Mouse (Mus musculus) adrenal gland, postnatal 36 days (tissue): ENCODE data around the gene Cacfd1. TPM values are rescaled to one million over a fixed set of nuclear protein-coding genes. Genes with fewer than 3 reads are reported as not detected.
A peak's percentile ranks its signal among the peaks of the same experiment; 100 is the strongest.

ENCODE experiments used
- DNase-seq, 2 experiments: peaks; one replicate each; pipeline ENCODE4 v3.0.0; 2021; ENCODE audit warnings: mixed read lengths in 1 of 2
- total RNA-seq, 2 experiments: library from RNA; stranded (reverse); gene quantifications; 2 replicates each; pipeline ENCODE4 v1.2.3; 2021

The Cacfd1 gene
- total RNA-seq, 2 experiments from 2014 or later = 50.9 to 58.8 TPM

GRCm38 (mm10) chr2:27026857-27027617 is 17.3 kb downstream of the Cacfd1 start:
- no peak for DNase-seq

DNA sequence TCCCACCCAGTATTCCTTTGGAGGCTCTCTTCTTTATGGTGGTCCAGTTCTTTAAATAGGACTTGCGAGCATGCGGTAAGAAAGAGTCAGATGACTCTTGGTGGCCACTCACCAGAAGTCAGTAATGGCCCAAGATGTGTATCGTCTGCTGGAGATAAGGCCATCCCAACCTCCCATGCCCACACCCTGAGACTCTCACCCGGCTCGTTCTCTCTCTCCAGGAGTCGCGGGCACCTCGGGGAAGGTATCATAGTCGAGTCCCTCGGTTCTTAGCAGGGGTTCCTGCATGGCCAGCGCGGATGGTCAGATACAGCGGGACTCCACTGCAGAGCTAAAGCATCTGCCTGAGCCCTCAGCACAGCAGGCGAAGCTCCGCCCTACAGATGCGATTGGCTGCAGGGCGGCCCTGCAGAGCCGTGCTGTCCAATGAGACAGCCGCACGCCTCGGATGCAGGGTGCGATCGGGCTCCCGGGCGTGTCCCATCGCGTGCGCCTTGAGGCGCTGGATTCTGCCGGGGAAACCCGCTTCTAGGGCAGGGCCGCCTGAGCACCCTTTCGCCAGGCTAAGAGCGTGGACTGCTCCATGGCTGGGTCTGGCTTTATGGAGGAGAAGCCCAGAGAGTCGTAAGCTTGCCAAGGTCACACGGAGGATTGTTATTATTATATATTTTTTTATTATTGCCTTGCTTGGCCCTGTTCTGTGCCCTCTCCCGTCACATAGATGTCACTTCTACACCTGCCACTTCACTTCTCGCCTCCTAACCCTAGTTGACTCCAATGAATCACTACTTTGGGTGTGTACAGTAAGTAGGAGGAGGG is 18.1 kb downstream of the Cacfd1 start, which contains the start of gene Slc2a6:
Slc2a6 (minus strand) TSS at position 381 of the 819 bp plus-strand sequence.
- peak; percentile 93 to 94 for DNase-seq

- no peak for DNase-seq
Observed at GRCm38 (mm10) chr2:27028437-27029015, 18.8 kb downstream of the Cacfd1 start.

- DNase-seq = no peak
Observed at GRCm38 (mm10) chr2:27032361-27032760, 22.6 kb downstream of the Cacfd1 start.

DNA sequence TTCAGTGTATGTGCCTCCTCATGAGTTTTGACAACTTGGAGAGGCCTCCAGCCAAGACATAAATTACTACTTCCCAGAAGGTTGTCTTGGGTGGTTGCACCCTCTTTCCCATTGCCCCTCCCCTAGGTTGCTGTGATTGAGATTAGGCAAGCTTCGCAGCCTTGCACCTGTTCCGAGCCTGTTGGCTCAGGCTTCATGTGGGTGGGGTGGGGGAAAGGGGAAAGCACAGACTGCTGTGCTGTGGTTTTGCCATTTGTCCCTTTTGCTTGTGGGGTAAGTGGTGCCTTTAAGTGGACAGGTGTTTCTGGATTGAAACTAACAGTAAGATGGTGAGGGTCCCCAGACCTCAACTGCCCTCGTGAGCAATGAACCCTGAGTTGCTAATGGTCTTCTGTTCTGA is 26.3 kb downstream of the Cacfd1 start:
- DNase-seq = no peak

DNA sequence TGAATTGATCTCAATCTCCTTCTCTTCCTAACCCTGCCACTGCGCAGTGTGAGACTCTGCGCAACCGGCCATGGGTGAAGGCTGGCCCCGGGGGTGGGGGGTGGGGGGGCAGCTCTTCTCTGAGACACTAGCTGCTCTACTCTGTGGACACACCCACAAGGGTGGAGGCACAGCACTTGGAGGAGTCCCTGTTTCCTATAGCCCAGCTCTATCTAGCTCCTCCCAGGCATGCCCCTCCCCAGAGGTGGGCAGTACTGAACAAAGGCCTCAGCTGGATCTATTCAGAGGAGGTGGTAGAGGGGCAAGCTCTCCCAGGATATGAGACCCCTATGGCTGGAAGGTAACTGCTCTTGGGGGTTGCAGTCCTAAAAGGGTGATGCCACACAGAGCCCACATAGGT is 27.3 kb downstream of the Cacfd1 start:
- no peak for DNase-seq

- peak; percentile 54 to 75 for DNase-seq
Observed at GRCm38 (mm10) chr2:27038596-27038995, 28.9 kb downstream of the Cacfd1 start.

DNA sequence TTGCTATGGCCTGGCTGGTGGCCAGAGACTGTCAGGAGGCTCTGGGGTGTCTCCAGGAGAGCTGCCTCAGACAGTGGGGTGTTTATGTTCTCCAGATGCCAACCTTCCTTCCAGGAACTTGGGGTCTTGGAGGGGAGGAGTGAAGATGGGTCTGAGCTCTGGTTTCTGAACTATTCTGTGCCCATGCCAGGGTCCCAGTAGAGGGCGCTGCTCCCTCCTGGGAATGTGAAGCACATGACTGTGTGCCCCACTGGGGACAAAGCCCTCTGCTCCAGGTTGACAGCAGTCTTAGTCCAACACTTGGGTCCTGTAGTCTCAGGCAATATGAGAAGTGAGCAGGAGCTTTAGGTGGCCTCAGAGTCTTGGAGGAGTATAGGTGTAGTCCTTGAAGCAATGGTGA is 29.6 kb downstream of the Cacfd1 start:
- no peak for DNase-seq

GRCm38 (mm10) chr2:27042131-27042844 is 32.6 kb downstream of the Cacfd1 start:
- peak; percentile 20 to 54 for DNase-seq

GRCm38 (mm10) chr2:27043461-27043860 is 33.7 kb downstream of the Cacfd1 start:
- peak; percentile 84 to 90 for DNase-seq

DNA sequence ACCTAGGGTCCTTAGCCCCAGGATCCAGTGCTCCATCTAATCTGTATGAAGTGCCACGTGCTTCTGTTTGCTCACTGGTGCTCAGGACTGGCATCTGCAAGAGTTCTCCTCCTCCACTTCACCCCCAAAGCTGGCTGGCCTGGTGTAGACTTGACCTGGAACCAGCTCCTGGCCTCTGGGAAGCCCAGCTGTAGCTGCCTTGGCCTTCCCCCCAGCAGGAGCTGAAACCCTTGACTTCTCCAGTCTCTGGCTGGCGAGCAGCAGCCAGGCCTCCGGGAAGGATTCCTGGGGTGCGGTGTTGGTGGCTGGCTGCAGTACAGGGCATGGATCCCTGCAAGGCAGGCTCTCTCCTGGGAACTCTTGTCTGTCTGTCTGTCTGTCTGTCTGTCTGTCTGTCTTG is 34.4 kb downstream of the Cacfd1 start:
- no peak for DNase-seq

DNA sequence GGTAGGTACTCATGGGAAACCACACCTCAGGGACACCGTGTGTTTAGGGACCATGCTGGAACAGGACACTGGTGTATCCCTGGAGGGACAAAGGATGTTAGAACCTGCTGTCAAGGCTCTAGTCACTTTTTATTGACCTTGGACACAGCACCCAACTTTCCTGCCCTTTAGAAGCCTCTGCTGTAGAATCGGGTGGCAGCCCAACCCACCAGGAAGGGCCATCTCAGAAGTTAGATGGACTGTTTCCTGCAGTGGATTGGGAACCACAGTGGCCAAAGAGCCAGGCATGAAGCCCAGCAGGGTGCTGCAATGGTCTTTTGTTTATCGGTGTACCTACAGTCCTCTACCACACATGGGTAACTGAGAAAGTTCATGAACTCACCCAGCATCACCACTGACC is 34.9 kb downstream of the Cacfd1 start:
- DNase-seq = peak in 1 of 2 experiments; percentile 10

DNA sequence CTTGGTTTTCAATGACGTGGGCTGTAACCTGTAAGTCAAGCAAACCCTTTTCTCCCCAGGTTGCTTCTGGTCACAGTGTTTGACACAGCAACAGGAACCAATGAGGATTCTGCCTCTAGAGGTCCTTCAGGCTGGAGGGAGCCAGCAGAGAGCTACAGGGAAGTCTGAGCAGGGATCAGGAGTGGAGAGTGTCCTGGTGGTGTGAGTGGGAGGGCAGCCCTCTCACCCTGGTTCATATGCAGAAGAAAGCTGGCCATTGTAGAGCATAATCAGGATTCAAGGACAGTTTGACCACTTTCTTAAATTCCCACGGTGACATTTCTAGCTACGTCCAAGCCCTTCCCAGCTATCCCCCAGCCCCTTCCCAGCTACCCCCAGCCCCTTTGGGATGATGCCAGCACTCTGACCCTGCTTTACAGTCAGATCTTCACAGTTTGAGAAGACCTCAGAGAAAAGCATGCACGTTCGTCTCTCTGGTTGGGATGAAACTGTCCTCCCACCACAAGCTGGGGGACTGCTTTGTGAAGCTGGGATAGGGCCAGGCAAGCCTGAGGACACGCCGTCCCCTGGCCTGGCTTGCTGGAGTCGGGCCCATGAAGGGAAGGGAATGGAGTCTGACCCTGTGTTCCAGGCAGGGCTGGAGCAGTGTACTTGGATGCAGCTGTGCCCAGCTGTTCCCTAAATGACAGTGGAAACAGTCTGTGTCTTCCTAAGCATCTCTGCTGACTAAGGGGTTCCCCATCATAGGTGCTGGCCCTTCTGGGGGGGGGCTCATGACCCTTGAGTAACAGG is 36.4 kb downstream of the Cacfd1 start:
- peak; percentile 15 to 42 for DNase-seq

DNA sequence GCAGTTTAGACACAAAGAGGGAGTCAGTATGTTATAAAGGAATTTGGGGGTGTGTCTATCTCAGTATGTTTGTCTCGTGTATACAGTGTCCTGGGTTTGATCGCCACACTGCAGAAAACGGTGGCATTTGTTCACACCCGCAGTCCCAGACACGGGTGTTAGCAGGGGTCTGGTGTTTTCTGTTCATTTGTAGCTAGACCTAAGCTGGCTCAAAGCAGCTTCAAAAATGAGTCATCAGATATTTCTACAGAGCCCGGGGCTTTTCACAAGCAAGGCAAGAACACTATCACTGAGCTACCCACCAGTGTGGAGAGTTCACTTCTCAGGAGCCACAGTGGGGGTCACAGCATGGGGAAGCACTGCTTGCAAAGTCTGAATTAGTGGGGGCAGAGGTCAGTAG is 39.7 kb downstream of the Cacfd1 start:
- no peak for DNase-seq

DNA sequence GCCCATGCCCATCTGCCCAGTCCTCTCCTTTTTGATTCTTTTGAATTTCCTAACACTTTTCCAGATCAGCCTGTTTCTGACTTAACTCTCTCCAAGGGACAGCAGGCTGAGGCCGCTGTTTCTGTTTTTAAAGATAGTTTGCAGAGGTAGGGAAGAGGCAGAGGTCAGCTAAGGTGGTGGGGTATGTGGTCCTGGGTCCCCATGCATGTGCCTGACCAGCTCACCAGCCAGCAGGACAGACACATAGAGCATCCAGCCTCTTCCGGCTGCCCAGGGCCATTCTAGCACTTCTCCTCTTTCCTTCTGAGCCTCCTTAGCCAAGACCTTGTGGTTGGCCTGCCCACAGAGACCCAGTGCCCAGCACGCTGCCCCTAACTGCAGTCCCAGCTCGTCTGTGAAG is 48.5 kb downstream of the Cacfd1 start:
- DNase-seq = no peak

GRCm38 (mm10) chr2:27058751-27059150 is 49.0 kb downstream of the Cacfd1 start:
- DNase-seq = no peak

- DNase-seq = no peak
Observed at GRCm38 (mm10) chr2:27059187-27059586, 49.5 kb downstream of the Cacfd1 start.

DNA sequence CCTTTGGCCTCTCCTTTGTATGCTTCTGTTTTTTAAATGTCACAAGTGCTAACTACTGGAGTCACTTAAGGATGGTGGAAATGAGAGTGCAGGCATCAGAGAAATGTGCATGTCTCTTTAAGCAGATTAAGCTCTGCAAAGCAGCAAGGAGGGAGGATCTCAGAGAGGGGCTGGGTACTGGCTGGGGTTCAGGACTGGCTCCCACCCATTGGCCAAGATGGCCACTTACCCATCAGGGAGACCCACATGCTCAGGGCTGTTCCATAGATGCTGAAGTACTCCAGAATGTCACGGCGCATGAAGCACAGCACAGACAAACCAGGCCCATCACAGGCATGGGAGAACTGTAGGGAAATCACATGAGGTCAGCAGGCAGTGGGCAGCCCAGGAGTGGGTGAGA is 57.4 kb downstream of the Cacfd1 start:
- DNase-seq = no peak

DNA sequence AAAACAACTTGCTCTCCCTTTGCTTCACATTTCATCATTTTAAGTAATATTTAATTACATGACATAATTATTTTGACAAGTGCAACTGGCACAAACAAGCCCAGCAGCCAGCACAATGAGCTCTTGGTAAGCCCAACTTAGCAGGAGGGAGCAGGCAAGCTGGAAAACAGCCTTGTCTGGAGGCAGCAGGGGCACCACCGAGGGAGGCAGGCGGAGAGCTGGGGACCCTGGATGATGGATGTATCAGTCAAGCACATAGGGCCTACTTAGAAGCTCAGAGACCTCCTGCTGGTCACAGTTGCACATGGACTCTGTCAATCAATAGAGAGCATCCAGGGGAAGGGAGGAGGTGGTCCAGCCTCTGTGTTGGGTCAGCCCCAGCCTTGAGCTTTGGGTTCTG is 58.3 kb downstream of the Cacfd1 start:
- no peak for DNase-seq

- DNase-seq = no peak
Observed at GRCm38 (mm10) chr2:27069646-27070045, 59.9 kb downstream of the Cacfd1 start.

- DNase-seq = no peak
Observed at GRCm38 (mm10) chr2:27070247-27070813, 60.6 kb downstream of the Cacfd1 start.
